Mouse (Mus musculus): ENCODE measurements around the gene Esp18.

Esp18 gene

GRCm38 (mm10) chr17:39406059-39406458 lies at the start of gene Esp18:
Gene Esp18 (plus strand): TSS chr17:39406359.
- no peak for DNase-seq

GRCm38 (mm10) chr17:39363316-39363715 lies 42.8 kb upstream of the Esp18 start:
- DNase-seq, result no peak

Data from cerebellum, adult 8-10 months (tissue).